Mouse (Mus musculus): ENCODE data around the gene Rras2.

DNA sequence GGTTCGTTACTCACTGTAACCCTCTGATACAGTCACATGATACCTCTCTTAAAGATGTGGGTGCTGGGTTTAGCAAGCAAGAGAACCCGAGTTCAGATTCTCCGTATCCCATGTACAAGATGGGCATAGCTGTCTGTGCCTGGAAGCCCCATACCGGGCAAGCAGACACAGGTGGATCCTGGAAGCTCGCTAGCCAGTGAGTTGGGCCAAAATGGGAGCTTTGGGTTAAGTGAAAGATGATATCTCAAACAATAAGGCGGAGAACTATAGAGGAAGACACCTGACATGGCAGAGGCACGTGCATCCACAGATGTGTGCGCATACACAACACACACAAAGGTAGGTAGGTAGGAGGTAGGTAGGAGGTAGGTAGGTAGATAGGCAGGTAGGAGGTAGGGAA lies 90.7 kb downstream of the Rras2 start:
- no peak for TF ChIP-seq CTCF (IDR thresholded peaks at IDR 0.05; ENCODE audit: low read depth, low read length)
- TF ChIP-seq EP300 (IDR thresholded peaks at IDR 0.05; ENCODE audit: insufficient read depth, low read depth, low read length): no peak
- TF ChIP-seq POLR2A (IDR thresholded peaks at IDR 0.05; ENCODE audit: insufficient read depth, low read length): no peak
